In the genomic region with DNA sequence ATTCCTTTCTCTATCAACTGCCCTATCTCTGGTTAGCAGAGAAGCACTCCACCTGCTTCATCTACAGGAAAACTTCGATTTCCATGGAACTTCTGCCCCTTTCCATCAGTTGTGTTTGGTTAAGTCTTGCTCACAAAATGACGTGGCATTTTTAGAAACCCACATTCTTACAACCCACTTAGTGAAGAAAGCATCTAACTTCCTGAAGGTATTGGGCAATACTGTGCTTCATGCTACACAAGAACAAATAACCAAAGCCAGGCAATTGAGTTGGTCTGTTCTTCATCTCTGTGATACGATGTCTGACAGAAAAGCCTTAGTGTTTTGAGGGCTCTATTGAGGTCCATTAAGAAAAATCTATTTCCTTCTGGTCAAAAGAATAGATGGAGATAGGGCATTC, we compare ENCODE assay signal across 22 mouse cellular contexts. TPM values are rescaled to one million over a fixed set of nuclear protein-coding genes. Genes with fewer than 3 reads are reported as not detected.
"Had no signal": no experiment of that assay in that cellular context is flagged by ENCODE, and none has a peak within 500 bp of the region (broad histone marks: within the 10 kb centered on the region; RNA-seq: fewer than 3 reads in every experiment).

No protein-coding gene starts in this region.

- H3K36me3 ChIP-seq: kidney, embryonic 15.5 days; liver, embryonic 13.5 days; midbrain, embryonic 10.5 days; midbrain, embryonic 13.5 days; neural tube, embryonic 13.5 days had no signal

- ATAC-seq: midbrain, embryonic 13.5 days; midbrain, embryonic 16.5 days had no signal

- H3K4me3 ChIP-seq: kidney, embryonic 15.5 days; left cerebral cortex, adult 2 months; liver, embryonic 13.5 days; megakaryocyte, embryonic 14.5 days; midbrain, embryonic 10.5 days; midbrain, embryonic 13.5 days; myocyte; neural tube, embryonic 13.5 days had no signal

- H3K27me3 ChIP-seq: liver, embryonic 13.5 days; midbrain, embryonic 13.5 days; neural tube, embryonic 13.5 days had no signal

- DNase-seq: kidney, adult 8-10 months; kidney, postnatal 10 days; kidney, postnatal 36 days; layer of hippocampus, postnatal 36 days; liver, embryonic 13.5 days; lung, adult 2 months; lung, postnatal 14 days; lung, postnatal 4 days; right cerebral cortex, postnatal 14 days; right cerebral cortex, postnatal 4 days; thymus, adult 2 months; thymus, postnatal 14 days; thymus, postnatal 4 days had no signal

RNA-seq across cellular contexts. Expression of gene Sfmbt2, which starts 17.4 kb away (rescaled TPM):
- total RNA-seq: monocyte, adult 5-6 weeks had no signal
